Mouse (Mus musculus) granulocyte monocyte progenitor cell, adult 5-6 weeks (primary cell): ENCODE results near the gene Mapk11. TPM values are rescaled to one million over a fixed set of nuclear protein-coding genes. Genes with fewer than 3 reads are reported as not detected.

Experiments
- ATAC-seq: replicated peaks from 2 replicates; pipeline ENCODE4 v1.8.0; 2016; ENCODE audit warnings: mild to moderate bottlenecking, moderate TSS enrichment, inconsistent platforms; ENCODE audit not compliant: poor library complexity, severe bottlenecking
- total RNA-seq, 2 experiments: library from RNA; stranded (forward) in 1 of 2; stranded (reverse) in 1 of 2; fragments of 200-712, 200-1000 nt in 1 of 2; fragments of >200 nt in 1 of 2; fragmentation: Nextera tagmentation in 1 of 2; gene quantifications; 2 replicates each; pipeline ENCODE4 v1.2.3; 2014 to 2017

Gene Mapk11
- not detected in 2 replicates for total RNA-seq (2014; fragmentation: Nextera tagmentation)
- not detected in 2 replicates for total RNA-seq (2017)

GRCm38 (mm10) chr15:89149271-89150040 is at the start of gene Mapk11:
Gene Mapk11, minus strand, starts transcription at chr15:89149628.
- ATAC-seq = peak; percentile 50

- ATAC-seq = no peak
Observed at GRCm38 (mm10) chr15:89197056-89197455, 47.6 kb upstream of the Mapk11 start.

GRCm38 (mm10) chr15:89196313-89196706 is 46.9 kb upstream of the Mapk11 start, which contains the start of gene Dennd6b:
Gene Dennd6b, minus strand, starts transcription at chr15:89196496.
- peak; percentile 97 for ATAC-seq

- peak; percentile 86 for ATAC-seq
Observed at GRCm38 (mm10) chr15:89195690-89196312, 46.4 kb upstream of the Mapk11 start.

- no peak for ATAC-seq
Observed at GRCm38 (mm10) chr15:89195261-89195681, 45.8 kb upstream of the Mapk11 start.

GRCm38 (mm10) chr15:89184937-89185227 is 35.5 kb upstream of the Mapk11 start:
- ATAC-seq = no peak

- ATAC-seq = no peak
Observed at GRCm38 (mm10) chr15:89184141-89184936, 34.9 kb upstream of the Mapk11 start.

- no peak for ATAC-seq
Observed at GRCm38 (mm10) chr15:89182842-89183241, 33.4 kb upstream of the Mapk11 start.

GRCm38 (mm10) chr15:89182328-89182741 is 32.9 kb upstream of the Mapk11 start:
- no peak for ATAC-seq

- no peak for ATAC-seq
Observed at GRCm38 (mm10) chr15:89181561-89182270, 32.3 kb upstream of the Mapk11 start.

GRCm38 (mm10) chr15:89180571-89181229 is 31.3 kb upstream of the Mapk11 start, which contains the start of gene Plxnb2:
Gene Plxnb2, minus strand, starts transcription at chr15:89180788.
- ATAC-seq = peak; percentile 14

GRCm38 (mm10) chr15:89180081-89180541 is 30.7 kb upstream of the Mapk11 start:
- ATAC-seq = no peak

GRCm38 (mm10) chr15:89179630-89179964 is 30.2 kb upstream of the Mapk11 start:
- ATAC-seq = no peak

- ATAC-seq = peak; percentile 28
Observed at GRCm38 (mm10) chr15:89178954-89179629, 29.7 kb upstream of the Mapk11 start.

- ATAC-seq = no peak
Observed at GRCm38 (mm10) chr15:89178260-89178860, 28.9 kb upstream of the Mapk11 start.

- peak; percentile 66 for ATAC-seq
Observed at GRCm38 (mm10) chr15:89177576-89178259, 28.3 kb upstream of the Mapk11 start.

GRCm38 (mm10) chr15:89177121-89177520 is 27.7 kb upstream of the Mapk11 start:
- peak; percentile 12 for ATAC-seq
